Mouse (Mus musculus): Measurements from ENCODE around the gene Pde7b. TPM values are rescaled to one million over a fixed set of nuclear protein-coding genes. Genes with fewer than 3 reads are reported as not detected.

Gene Pde7b
- total and polyA plus RNA-seq, 2 experiments from 2014 or later, result 3.3 to 6.0 TPM

DNA sequence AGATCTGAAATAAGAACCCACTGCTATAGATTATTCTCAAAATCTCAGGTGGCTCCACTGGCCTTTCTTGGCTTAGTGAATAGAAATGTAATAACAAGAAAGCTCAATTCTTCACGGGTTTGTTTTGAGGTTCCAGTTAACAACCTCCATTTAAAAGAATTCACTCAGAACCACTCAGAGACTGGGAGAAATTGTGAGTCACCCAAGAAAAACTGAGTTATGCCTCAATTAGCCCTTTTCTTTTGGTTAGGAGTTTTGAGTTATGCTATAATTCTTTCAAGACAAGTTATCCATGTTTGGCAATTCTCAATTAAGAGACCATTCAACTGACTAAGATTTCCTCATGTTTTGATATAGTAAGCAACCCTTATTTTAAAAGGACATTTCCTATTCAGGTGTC is 260.9 kb downstream of the Pde7b start:
- Histone ChIP-seq H3K9me3 (ENCODE audit: low read length) (no peaks in the 10 kb centered on the region), H3K4me3 (ENCODE audit: low read depth, low read length) (no peak overlapping the region), H3K4me2 (ENCODE audit: low read depth, low read length, poor library complexity, severe bottlenecking) (no peak overlapping the region), H3K27ac (ENCODE audit: low read depth, low read length) (no peak overlapping the region), H3K36me3 (ENCODE audit: insufficient read depth, low read length) (no peaks in the 10 kb centered on the region), H3K4me1 (ENCODE audit: insufficient read depth, low read length) (no peaks in the 10 kb centered on the region), H3K27me3 (ENCODE audit: insufficient read depth, low read length) (no peaks in the 10 kb centered on the region), H3K9ac (replicated peaks; ENCODE audit: low read length, poor library complexity, severe bottlenecking) (no peak overlapping the region)
- TF ChIP-seq CTCF (IDR thresholded peaks at IDR 0.05), result no peak
- DNase-seq (ENCODE audit: low spot score), result no peak
- 71% methylated on average over 1 of the region's 1 CpGs for WGBS
- ATAC-seq (ENCODE audit: low FRiP score), result no peak

DNA sequence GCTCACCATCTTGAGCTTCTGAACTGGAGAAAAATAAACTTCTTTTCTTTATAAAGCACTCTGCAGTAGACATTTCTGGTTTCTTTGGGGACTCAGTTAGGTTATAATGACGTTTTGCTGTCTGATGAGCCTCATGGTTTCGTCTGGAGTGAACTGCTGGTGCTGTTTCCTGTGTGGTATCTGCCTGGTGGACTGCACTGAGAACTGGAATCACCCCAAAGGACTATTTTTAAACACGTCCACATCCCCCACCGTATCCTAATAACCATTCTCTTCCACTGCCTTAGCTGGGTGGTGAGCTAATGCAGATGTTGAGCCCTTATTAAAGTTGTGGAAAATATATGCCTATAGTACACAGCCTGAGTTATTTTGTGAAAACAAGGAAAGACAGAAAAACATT is 262.3 kb downstream of the Pde7b start:
- 86% methylated on average over 4 of the region's 4 CpGs for WGBS
- no peaks in the 10 kb centered on the region for H3K4me1 ChIP-seq (ENCODE audit: insufficient read depth, low read length)
- H3K27me3 ChIP-seq (ENCODE audit: insufficient read depth, low read length), result no peaks in the 10 kb centered on the region
- ATAC-seq (ENCODE audit: low FRiP score) (no peak), DNase-seq (ENCODE audit: low spot score) (no peak)
- no peak overlapping the region for H3K27ac ChIP-seq (ENCODE audit: low read depth, low read length)
- no peak overlapping the region for H3K4me3 ChIP-seq (ENCODE audit: low read depth, low read length)
- no peak overlapping the region for H3K4me2 ChIP-seq (ENCODE audit: low read depth, low read length, poor library complexity, severe bottlenecking)
- no peak for TF ChIP-seq CTCF (IDR thresholded peaks at IDR 0.05)
- no peak overlapping the region for H3K9ac ChIP-seq (replicated peaks; ENCODE audit: low read length, poor library complexity, severe bottlenecking)
- no peaks in the 10 kb centered on the region for H3K9me3 ChIP-seq (ENCODE audit: low read length)
- no peaks in the 10 kb centered on the region for H3K36me3 ChIP-seq (ENCODE audit: insufficient read depth, low read length)

DNA sequence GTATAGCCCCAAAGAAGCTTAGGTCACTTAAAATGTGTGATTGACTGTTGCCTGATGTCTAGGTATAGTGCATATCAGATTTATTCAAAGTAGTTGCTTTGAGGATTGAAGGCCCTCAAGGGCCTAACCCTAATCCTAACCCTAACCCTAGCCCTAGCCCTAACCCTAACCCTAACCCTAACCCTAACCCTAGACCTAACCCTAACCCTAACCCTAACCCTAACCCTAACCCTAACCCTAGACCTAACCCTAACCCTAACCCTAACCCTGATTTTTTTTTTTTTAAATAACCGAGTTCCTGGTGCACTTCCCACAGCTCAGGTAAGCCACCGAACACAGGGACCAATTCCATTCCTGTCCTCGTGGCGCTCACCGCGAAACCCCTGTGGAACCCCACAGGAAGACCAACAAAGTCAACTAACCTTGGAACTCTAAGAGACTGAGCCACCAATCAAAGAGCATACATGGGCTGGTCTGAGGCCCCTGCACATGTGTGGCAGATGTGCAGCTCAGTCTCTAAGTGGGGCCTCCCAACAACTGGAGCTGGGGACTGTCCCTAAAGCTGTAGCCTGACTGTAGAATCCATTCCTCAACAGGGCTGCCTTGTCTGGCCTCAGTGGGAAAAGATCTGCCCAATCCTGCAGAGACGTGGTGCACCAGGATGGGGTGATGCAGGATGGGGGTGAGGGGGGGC is 265.1 kb downstream of the Pde7b start:
- Histone ChIP-seq H3K9me3 (ENCODE audit: low read length) (no peaks in the 10 kb centered on the region), H3K27ac (ENCODE audit: low read depth, low read length) (no peak overlapping the region), H3K4me2 (ENCODE audit: low read depth, low read length, poor library complexity, severe bottlenecking) (no peak overlapping the region), H3K27me3 (ENCODE audit: insufficient read depth, low read length) (no peaks in the 10 kb centered on the region), H3K4me1 (ENCODE audit: insufficient read depth, low read length) (no peaks in the 10 kb centered on the region), H3K36me3 (ENCODE audit: insufficient read depth, low read length) (no peaks in the 10 kb centered on the region), H3K4me3 (ENCODE audit: low read depth, low read length) (no peak overlapping the region), H3K9ac (replicated peaks; ENCODE audit: low read length, poor library complexity, severe bottlenecking) (no peak overlapping the region)
- no peak for TF ChIP-seq CTCF (IDR thresholded peaks at IDR 0.05)
- WGBS, result 97% methylated on average over 7 of the region's 7 CpGs
- DNase-seq (ENCODE audit: low spot score) (no peak), ATAC-seq (ENCODE audit: low FRiP score) (no peak)

DNA sequence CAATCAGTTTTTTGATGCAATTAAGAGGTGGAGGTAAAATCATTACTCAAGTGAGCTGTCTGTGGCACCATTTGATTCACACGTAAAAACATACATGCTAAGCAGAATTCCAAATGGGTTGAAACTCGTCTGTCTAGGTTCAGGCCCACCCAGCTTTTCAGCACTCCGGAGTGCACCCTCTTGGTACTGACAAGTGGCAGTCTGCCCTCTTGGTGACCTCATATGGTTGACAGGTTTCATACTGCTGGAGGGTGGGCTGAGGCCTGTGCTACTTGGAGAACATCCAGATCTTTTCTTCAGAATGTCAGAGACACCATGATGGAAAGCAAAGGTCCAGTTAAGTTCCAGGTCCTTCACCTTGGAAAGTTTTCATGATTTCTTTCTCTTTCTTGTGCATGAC is 265.7 kb downstream of the Pde7b start:
- no peak overlapping the region for H3K27ac ChIP-seq (ENCODE audit: low read depth, low read length)
- WGBS, result 90% methylated on average over 3 of the region's 3 CpGs
- no peak for TF ChIP-seq CTCF (IDR thresholded peaks at IDR 0.05)
- H3K27me3 ChIP-seq (ENCODE audit: insufficient read depth, low read length), result no peaks in the 10 kb centered on the region
- no peaks in the 10 kb centered on the region for H3K9me3 ChIP-seq (ENCODE audit: low read length)
- H3K4me3 ChIP-seq (ENCODE audit: low read depth, low read length), result no peak overlapping the region
- H3K36me3 ChIP-seq (ENCODE audit: insufficient read depth, low read length), result no peaks in the 10 kb centered on the region
- DNase-seq (ENCODE audit: low spot score), result no peak
- H3K9ac ChIP-seq (replicated peaks; ENCODE audit: low read length, poor library complexity, severe bottlenecking), result no peak overlapping the region
- no peaks in the 10 kb centered on the region for H3K4me1 ChIP-seq (ENCODE audit: insufficient read depth, low read length)
- no peak for ATAC-seq (ENCODE audit: low FRiP score)
- no peak overlapping the region for H3K4me2 ChIP-seq (ENCODE audit: low read depth, low read length, poor library complexity, severe bottlenecking)

DNA sequence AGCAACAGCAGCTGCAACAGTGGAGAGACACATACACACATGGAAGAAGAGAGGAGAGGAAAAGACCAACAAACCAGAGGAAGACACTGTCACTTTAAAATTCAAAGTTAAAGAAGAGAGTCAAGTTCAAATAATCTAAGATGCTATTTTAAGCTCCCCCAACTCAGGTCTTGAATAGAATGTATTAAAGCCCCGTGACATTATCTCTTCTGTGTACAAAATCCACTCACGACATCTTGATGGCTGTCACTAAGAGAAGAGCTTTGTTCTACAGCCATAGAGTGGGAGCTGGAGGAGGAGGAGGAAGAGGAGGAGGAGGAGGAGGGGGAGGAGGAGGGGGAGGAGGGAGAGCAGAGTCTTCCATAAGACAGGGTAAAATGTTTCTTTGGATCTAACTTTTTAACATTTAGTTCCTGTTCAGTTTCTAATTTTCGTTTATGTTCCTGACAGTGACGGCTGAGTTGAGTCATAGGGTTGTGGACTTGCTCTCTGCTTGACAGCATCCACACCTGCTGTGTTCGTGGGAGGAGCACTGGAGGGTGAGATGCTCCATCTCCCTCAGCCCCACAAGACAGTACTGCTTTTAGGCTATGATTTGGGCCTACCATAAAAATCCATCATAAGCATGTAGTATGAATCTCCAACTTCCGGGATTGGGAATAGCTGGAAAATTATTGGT is 270.4 kb downstream of the Pde7b start:
- ATAC-seq (ENCODE audit: low FRiP score), result no peak
- no peak for DNase-seq (ENCODE audit: low spot score)
- 68% methylated on average over 6 of the region's 6 CpGs for WGBS

DNA sequence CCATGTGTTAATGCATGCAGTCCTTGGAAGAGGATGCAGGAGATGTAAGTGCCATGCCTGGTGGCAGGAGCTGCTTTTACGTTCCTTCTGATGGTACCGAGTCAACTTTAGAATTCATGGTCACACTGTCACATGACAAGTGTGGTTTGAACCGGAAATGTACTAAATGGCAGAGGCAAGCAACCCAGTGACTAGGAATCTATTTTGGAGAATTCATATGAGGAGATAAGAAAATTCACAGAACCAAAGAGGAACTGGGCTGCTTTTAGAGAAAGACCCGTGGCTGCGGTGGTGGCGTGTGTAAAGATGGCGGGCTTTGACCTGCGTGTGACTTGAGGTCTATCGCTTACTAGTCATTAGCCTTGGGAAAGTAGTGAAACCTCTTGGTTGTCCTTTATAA is 287.4 kb downstream of the Pde7b start:
- no peaks in the 10 kb centered on the region for H3K36me3 ChIP-seq (ENCODE audit: insufficient read depth, low read length)
- no peak overlapping the region for H3K27ac ChIP-seq (ENCODE audit: low read depth, low read length)
- ATAC-seq (ENCODE audit: low FRiP score) (no peak), DNase-seq (ENCODE audit: low spot score) (no peak)
- no peaks in the 10 kb centered on the region for H3K4me1 ChIP-seq (ENCODE audit: insufficient read depth, low read length)
- H3K4me3 ChIP-seq (ENCODE audit: low read depth, low read length), result no peak overlapping the region
- no peaks in the 10 kb centered on the region for H3K27me3 ChIP-seq (ENCODE audit: insufficient read depth, low read length)
- H3K4me2 ChIP-seq (ENCODE audit: low read depth, low read length, poor library complexity, severe bottlenecking), result no peak overlapping the region
- WGBS, result 98% methylated on average over 9 of the region's 9 CpGs
- H3K9ac ChIP-seq (replicated peaks; ENCODE audit: low read length, poor library complexity, severe bottlenecking), result no peak overlapping the region
- no peak for TF ChIP-seq CTCF (IDR thresholded peaks at IDR 0.05)
- H3K9me3 ChIP-seq (ENCODE audit: low read length), result no peaks in the 10 kb centered on the region

More for the DNA sequence above, 270.4 kb downstream of the Pde7b start:
- Histone ChIP-seq H3K9ac (replicated peaks; ENCODE audit: low read length, poor library complexity, severe bottlenecking) (no peak overlapping the region), H3K36me3 (ENCODE audit: insufficient read depth, low read length) (no peaks in the 10 kb centered on the region), H3K9me3 (ENCODE audit: low read length) (no peaks in the 10 kb centered on the region), H3K4me1 (ENCODE audit: insufficient read depth, low read length) (no peaks in the 10 kb centered on the region), H3K4me2 (ENCODE audit: low read depth, low read length, poor library complexity, severe bottlenecking) (no peak overlapping the region), H3K27ac (ENCODE audit: low read depth, low read length) (no peak overlapping the region), H3K4me3 (ENCODE audit: low read depth, low read length) (no peak overlapping the region), H3K27me3 (ENCODE audit: insufficient read depth, low read length) (no peaks in the 10 kb centered on the region)
- no peak for TF ChIP-seq CTCF (IDR thresholded peaks at IDR 0.05)

Measured in midbrain, postnatal 0 days (tissue).